Mouse (Mus musculus) CH12.LX (cell line): ENCODE results near the gene Hpcal1. TPM values are rescaled to one million over a fixed set of nuclear protein-coding genes. Genes with fewer than 3 reads are reported as not detected.

Source experiments
- DNase-seq: peaks from one replicate; pipeline ENCODE4 v3.0.0-alpha.2; 2013; ENCODE audit errors: extremely low read depth
- H3K27ac ChIP-seq: 2 replicates; pipeline ENCODE4 v1.5.1; 2012; ENCODE audit warnings: low read depth, mild to moderate bottlenecking, control low read depth, moderate library complexity; ENCODE audit not compliant: insufficient read depth
- H3K27me3 ChIP-seq: replicated peaks from 2 replicates; pipeline ENCODE3; 2012; ENCODE audit warnings: inconsistent platforms
- H3K36me3 ChIP-seq, 2 experiments: replicated peaks in 1 of 2; 2 replicates each; pipeline versions ENCODE3 to v1.6.1; 2012; ENCODE audit warnings: inconsistent platforms in 1 of 2, low read length in 1 of 2, mild to moderate bottlenecking in 1 of 2, mixed read lengths in 1 of 2, moderate library complexity in 1 of 2; ENCODE audit not compliant: control insufficient read depth in 1 of 2, insufficient read depth in 1 of 2
- H3K4me1 ChIP-seq, 2 experiments: 2 replicates each; pipeline ENCODE4 v1.6.1; 2012; ENCODE audit warnings: inconsistent platforms in 1 of 2, moderate library complexity in 1 of 2; ENCODE audit not compliant: insufficient read depth in 2 of 2, control insufficient read depth in 1 of 2
- H3K4me2 ChIP-seq: 2 replicates; pipeline ENCODE4 v1.6.1; 2012; ENCODE audit warnings: low read depth, mild to moderate bottlenecking, control low read depth; ENCODE audit not compliant: poor library complexity, insufficient read depth, severe bottlenecking
- H3K4me3 ChIP-seq, 3 experiments: fragments of 150-350 bp in 1 of 3; sonication (generic) in 1 of 3; replicated peaks in 1 of 3; 2 replicates each; pipeline versions ENCODE3 to v1.5.1; 2011 to 2012; ENCODE audit warnings: low read depth in 2 of 3, low read length in 2 of 3, mild to moderate bottlenecking in 2 of 3, moderate library complexity in 2 of 3, control low read depth in 1 of 3, improper control_type of control experiment in 1 of 3, inconsistent platforms in 1 of 3, mixed read lengths in 1 of 3; ENCODE audit not compliant: poor library complexity in 1 of 3
- H3K79me2 ChIP-seq: replicated peaks from 2 replicates; pipeline ENCODE4 v1.6.1; 2012; ENCODE audit warnings: mild to moderate bottlenecking, moderate library complexity; ENCODE audit not compliant: control insufficient read depth, poor library complexity, insufficient read depth, severe bottlenecking; ENCODE audit errors: extremely low read depth
- H3K9ac ChIP-seq: 2 replicates; pipeline ENCODE4 v1.6.1; 2012; ENCODE audit warnings: low read depth, mild to moderate bottlenecking, control low read depth, moderate library complexity; ENCODE audit not compliant: insufficient read depth
- H3K9me3 ChIP-seq: replicated peaks from 2 replicates; pipeline ENCODE3; 2012; ENCODE audit warnings: low read length, inconsistent platforms, mixed read lengths
- E2F4 ChIP-seq: IDR thresholded peaks from 2 replicates; pipeline ENCODE4 v1.6.1; 2011; ENCODE audit warnings: low read depth, low read length, improper control_type of control experiment; ENCODE audit not compliant: insufficient replicate concordance
- EP300 ChIP-seq: IDR thresholded peaks from 2 replicates; pipeline ENCODE4 v1.6.1; 2011; ENCODE audit warnings: low read length, improper control_type of control experiment
- ETS1 ChIP-seq: conservative IDR thresholded peaks from 2 replicates; pipeline ENCODE4 v1.6.1; 2012; ENCODE audit warnings: low read depth, mild to moderate bottlenecking, inconsistent platforms, low read length, improper control_type of control experiment, moderate library complexity
- GABPA ChIP-seq: IDR thresholded peaks from 2 replicates; pipeline ENCODE4 v1.6.1; 2012; ENCODE audit warnings: low read depth, low read length, improper control_type of control experiment, inconsistent platforms; ENCODE audit not compliant: insufficient replicate concordance
- IRF4 ChIP-seq: IDR thresholded peaks from 2 replicates; pipeline ENCODE4 v1.6.1; 2014; ENCODE audit warnings: low read depth, mild to moderate bottlenecking, inconsistent platforms, low read length, improper control_type of control experiment
- KAT2A ChIP-seq: IDR thresholded peaks from 2 replicates; pipeline ENCODE4 v1.6.1; 2012; ENCODE audit warnings: low read length, improper control_type of control experiment, inconsistent platforms; ENCODE audit not compliant: insufficient replicate concordance
- MAFK ChIP-seq: IDR thresholded peaks from 2 replicates; pipeline ENCODE4 v1.6.1; 2011; ENCODE audit warnings: low read length, improper control_type of control experiment; ENCODE audit not compliant: insufficient replicate concordance
- MAX ChIP-seq: IDR thresholded peaks from 2 replicates; pipeline ENCODE4 v1.6.1; 2011; ENCODE audit warnings: low read length, improper control_type of control experiment
- MAZ ChIP-seq: IDR thresholded peaks from 2 replicates; pipeline ENCODE4 v1.6.1; 2012; ENCODE audit warnings: low read depth, mild to moderate bottlenecking, inconsistent platforms, low read length, improper control_type of control experiment, moderate library complexity
- MEF2A ChIP-seq: IDR thresholded peaks from 2 replicates; pipeline ENCODE4 v1.6.1; 2014; ENCODE audit warnings: low read depth, mild to moderate bottlenecking, inconsistent platforms, low read length, improper control_type of control experiment, borderline replicate concordance
- MXI1 ChIP-seq: IDR thresholded peaks from 2 replicates; pipeline ENCODE4 v1.6.1; 2011; ENCODE audit warnings: mild to moderate bottlenecking, low read depth, low read length, improper control_type of control experiment
- MYC ChIP-seq: IDR thresholded peaks from 2 replicates; pipeline ENCODE4 v1.6.1; 2011; ENCODE audit warnings: low read depth, mild to moderate bottlenecking, improper control_type of control experiment, low read length
- PAX5 ChIP-seq: IDR thresholded peaks from 2 replicates; pipeline ENCODE4 v1.6.1; 2012; ENCODE audit warnings: low read length, inconsistent platforms, mixed read lengths
- RCOR1 ChIP-seq: conservative IDR thresholded peaks from 2 replicates; pipeline ENCODE4 v1.6.1; 2012; ENCODE audit warnings: low read depth, mild to moderate bottlenecking, inconsistent platforms, low read length, improper control_type of control experiment
- TCF12 ChIP-seq: IDR thresholded peaks from 2 replicates; pipeline ENCODE4 v1.6.1; 2014; ENCODE audit warnings: low read depth, mild to moderate bottlenecking, inconsistent platforms, low read length, improper control_type of control experiment
- UBTF ChIP-seq: IDR thresholded peaks from 2 replicates; pipeline ENCODE4 v1.6.1; 2012; ENCODE audit warnings: low read depth, mild to moderate bottlenecking, inconsistent platforms, low read length, improper control_type of control experiment, moderate library complexity
- ZKSCAN1 ChIP-seq: IDR thresholded peaks from 2 replicates; pipeline ENCODE4 v1.6.1; 2012; ENCODE audit warnings: low read depth, inconsistent platforms, low read length, improper control_type of control experiment, borderline replicate concordance
- ZNF384 ChIP-seq: IDR thresholded peaks from 2 replicates; pipeline ENCODE4 v1.6.1; 2012; ENCODE audit warnings: low read depth, low read length, improper control_type of control experiment, inconsistent platforms
- dilution Hi-C: fragments of 300-500 bp; cut with MboI; formaldehyde crosslinking; loops from 2 replicates; pipeline ENCODE4 v1.14.3; 2020; ENCODE audit warnings: low sequenced_read_pairs; ENCODE audit not compliant: extremely low pct_unique_long_range_greater_than_20kb, extremely low pct_ligation_motif_present
- in situ Hi-C: fragments of 300-500 bp; cut with MboI; formaldehyde crosslinking; loops from 3 replicates; pipeline ENCODE4 v1.14.3; 2019; ENCODE audit warnings: low sequenced_read_pairs, low pct_ligation_motif_present, low pct_unique_long_range_greater_than_20kb, mixed read lengths
- polyA plus RNA-seq: library from polyadenylated mRNA; unstranded; fragments of >175 nt; gene quantifications from 2 replicates; pipeline ENCODE4 v1.2.1, GENCODE M21; 2012; ENCODE audit warnings: low read depth; ENCODE audit not compliant: insufficient read length
- total RNA-seq, 2 experiments: library from RNA; depleted of rRNA; stranded (reverse); fragments of 300-350 nt in 1 of 2; fragments of >200 nt in 1 of 2; gene quantifications; 2 replicates each; pipeline ENCODE4 v1.2.3; 2012 to 2014

Gene Hpcal1
- total and polyA plus RNA-seq, 3 experiments: 4.9 to 5.5 (median 4.9) TPM

- in situ Hi-C loops: loop anchor here (25.0 kb wide), 1 partner anchor 302 kb away; no protein-coding TSS in a partner anchor
- dilution Hi-C loops: no loop called here
- TF ChIP-seq ZNF384 (no peak), GABPA (no peak), PAX5 (no peak), MAX (no peak), EP300 (no peak), ETS1 (no peak), UBTF (no peak)
Observed at GRCm38 (mm10) chr12:17663991-17664635, 26.5 kb upstream of the Hpcal1 start.

GRCm38 (mm10) chr12:17665906-17666326 lies 24.7 kb upstream of the Hpcal1 start:
- Histone ChIP-seq H3K79me2 (no peaks in the 10 kb centered on the region), H3K27ac (no peak overlapping the region), H3K9ac (no peak overlapping the region), H3K4me3 (no peak overlapping the region), H3K27me3 (no peaks in the 10 kb centered on the region), H3K9me3 (no peaks in the 10 kb centered on the region), H3K4me2 (no peak overlapping the region), H3K4me1 (peaks cover 0 to 27% of the 10 kb centered on the region in 2 experiments; a peak in 2 of 4 replicates), H3K36me3 (no peaks in the 10 kb centered on the region)
- DNase-seq: peak; percentile 41
- TF ChIP-seq KAT2A (no peak), ZKSCAN1 (no peak), E2F4 (no peak), MEF2A (no peak), MYC (no peak), IRF4 (no peak), RCOR1 (no peak), MXI1 (no peak), EP300 (peak; percentile 26; the same call in 1 of the 2 replicates), MAFK (no peak), MAZ (no peak), ZNF384 (peak; percentile 71), TCF12 (no peak)
- dilution Hi-C loops: no loop called here
- in situ Hi-C loops: loop anchor here (25.0 kb wide), 1 partner anchor 304 kb away; no protein-coding TSS in a partner anchor

More at GRCm38 (mm10) chr12:17663991-17664635, 26.5 kb upstream of the Hpcal1 start:
- Histone ChIP-seq H3K36me3 (no peaks in the 10 kb centered on the region), H3K4me3 (no peak overlapping the region), H3K4me1 (peaks cover 0 to 39% of the 10 kb centered on the region in 2 experiments; a peak in 2 of 4 replicates), H3K4me2 (no peak overlapping the region), H3K27ac (no peak overlapping the region), H3K9me3 (no peaks in the 10 kb centered on the region), H3K9ac (no peak overlapping the region), H3K27me3 (no peaks in the 10 kb centered on the region), H3K79me2 (no peaks in the 10 kb centered on the region)
- no peak for DNase-seq
